Mouse (Mus musculus) MEL (cell line): ENCODE measurements around the gene Ccdc34. TPM values are rescaled to one million over a fixed set of nuclear protein-coding genes. Genes with fewer than 3 reads are reported as not detected.

Experiments
- DNase-seq: peaks from one replicate; pipeline ENCODE4 v3.0.0; 2011; ENCODE audit warnings: low read depth, low spot score
- H3K27ac ChIP-seq: 2 replicates; pipeline ENCODE4 v1.5.1; 2012; ENCODE audit warnings: low read depth, mild to moderate bottlenecking, control low read depth, low read length, moderate library complexity; ENCODE audit not compliant: control insufficient read depth
- H3K27me3 ChIP-seq, 2 experiments: fragments of 150-350 bp in 1 of 2; sonication (generic) in 1 of 2; 2 replicates each; pipeline ENCODE4 v1.6.1; 2012; ENCODE audit warnings: low read length in 2 of 2, mild to moderate bottlenecking in 2 of 2, improper control_type of control experiment in 1 of 2, moderate library complexity in 1 of 2; ENCODE audit not compliant: insufficient read depth in 2 of 2, control insufficient read depth in 1 of 2
- H3K36me3 ChIP-seq, 2 experiments: 2 replicates each; pipeline ENCODE4 v1.6.1; 2012 to 2014; ENCODE audit warnings: low read length in 2 of 2, improper control_type of control experiment in 1 of 2, inconsistent platforms in 1 of 2, mild to moderate bottlenecking in 1 of 2; ENCODE audit not compliant: insufficient read depth in 2 of 2, control insufficient read depth in 1 of 2
- H3K4me1 ChIP-seq, 2 experiments: fragments of 150-350 bp in 1 of 2; sonication (generic) in 1 of 2; 2 replicates each; pipeline ENCODE4 v1.6.1; 2012; ENCODE audit warnings: low read length in 2 of 2, improper control_type of control experiment in 1 of 2, mild to moderate bottlenecking in 1 of 2; ENCODE audit not compliant: insufficient read depth in 2 of 2, control insufficient read depth in 1 of 2
- H3K4me3 ChIP-seq, 2 experiments: fragments of 150-350 bp in 1 of 2; sonication (generic) in 1 of 2; 2 replicates each; pipeline ENCODE4 v1.5.1; 2012; ENCODE audit warnings: low read depth in 2 of 2, low read length in 2 of 2, mild to moderate bottlenecking in 2 of 2, moderate library complexity in 2 of 2, control low read depth in 1 of 2, improper control_type of control experiment in 1 of 2; ENCODE audit not compliant: control insufficient read depth in 1 of 2, insufficient read depth in 1 of 2
- H3K79me2 ChIP-seq: 2 replicates; pipeline ENCODE4 v1.6.1; 2012; ENCODE audit warnings: mild to moderate bottlenecking, low read length, moderate library complexity; ENCODE audit not compliant: control insufficient read depth, poor library complexity, insufficient read depth
- H3K9ac ChIP-seq: 2 replicates; pipeline ENCODE4 v1.6.1; 2012; ENCODE audit warnings: low read depth, mild to moderate bottlenecking, control low read depth, low read length, moderate library complexity; ENCODE audit not compliant: control insufficient read depth, poor library complexity, severe bottlenecking
- H3K9me3 ChIP-seq: fragments of 150-350 bp; sonication (generic); replicated peaks from 2 replicates; pipeline ENCODE4 v1.6.1; 2012; ENCODE audit warnings: mild to moderate bottlenecking, low read length, improper control_type of control experiment, moderate library complexity; ENCODE audit not compliant: insufficient read depth
- BHLHE40 ChIP-seq: IDR thresholded peaks from 2 replicates; pipeline ENCODE4 v1.6.1; 2012; ENCODE audit warnings: low read depth, mild to moderate bottlenecking, inconsistent platforms, low read length, improper control_type of control experiment, borderline replicate concordance
- CHD1 ChIP-seq: IDR thresholded peaks from 2 replicates; pipeline ENCODE4 v1.6.1; 2012; ENCODE audit warnings: low read depth, mild to moderate bottlenecking, inconsistent platforms, low read length, improper control_type of control experiment
- CTCF ChIP-seq, 3 experiments: IDR thresholded peaks in 2 of 3; conservative IDR thresholded peaks in 1 of 3; 2 replicates each; pipeline ENCODE4 v1.5.1; 2011 to 2012; ENCODE audit warnings: low read length in 3 of 3, low read depth in 2 of 3, mild to moderate bottlenecking in 2 of 3, improper control_type of control experiment in 1 of 3, inconsistent platforms in 1 of 3, mixed read lengths in 1 of 3, moderate library complexity in 1 of 3; ENCODE audit not compliant: control insufficient read depth in 1 of 3, insufficient read depth in 1 of 3, poor library complexity in 1 of 3, severe bottlenecking in 1 of 3
- ETS1 ChIP-seq: IDR thresholded peaks from 2 replicates; pipeline ENCODE4 v1.6.1; 2012; ENCODE audit warnings: low read depth, mild to moderate bottlenecking, inconsistent platforms, low read length, improper control_type of control experiment, moderate library complexity
- HCFC1 ChIP-seq: IDR thresholded peaks from 2 replicates; pipeline ENCODE4 v1.6.1; 2012; ENCODE audit warnings: low read depth, mild to moderate bottlenecking, inconsistent platforms, low read length, improper control_type of control experiment, moderate library complexity
- JUND ChIP-seq: IDR thresholded peaks from 2 replicates; pipeline ENCODE4 v1.6.1; 2011; ENCODE audit warnings: low read depth, mild to moderate bottlenecking, improper control_type of control experiment, low read length
- KAT2A ChIP-seq: conservative IDR thresholded peaks from 2 replicates; pipeline ENCODE4 v1.6.1; 2012; ENCODE audit warnings: low read depth, low read length, improper control_type of control experiment, inconsistent platforms
- MAFK ChIP-seq: IDR thresholded peaks from 2 replicates; pipeline ENCODE4 v1.6.1; 2011; ENCODE audit warnings: low read depth, mild to moderate bottlenecking, low read length, improper control_type of control experiment, borderline replicate concordance
- MAZ ChIP-seq: IDR thresholded peaks from 2 replicates; pipeline ENCODE4 v1.6.1; 2012; ENCODE audit warnings: low read depth, mild to moderate bottlenecking, inconsistent platforms, low read length, improper control_type of control experiment
- MEF2A ChIP-seq: IDR thresholded peaks from 2 replicates; pipeline ENCODE4 v1.6.1; 2014; ENCODE audit warnings: low read depth, mild to moderate bottlenecking, inconsistent platforms, low read length, improper control_type of control experiment; ENCODE audit not compliant: poor library complexity, insufficient replicate concordance, severe bottlenecking; ENCODE audit errors: extremely low read depth
- MXI1 ChIP-seq: IDR thresholded peaks from 2 replicates; pipeline ENCODE4 v1.6.1; 2011; ENCODE audit warnings: mild to moderate bottlenecking, low read depth, low read length, improper control_type of control experiment
- MYB ChIP-seq: IDR thresholded peaks from 2 replicates; pipeline ENCODE4 v1.6.1; 2011; ENCODE audit warnings: mild to moderate bottlenecking, low read depth, low read length, improper control_type of control experiment
- MYC ChIP-seq: IDR thresholded peaks from 2 replicates; pipeline ENCODE4 v1.6.1; 2011; ENCODE audit warnings: low read depth, mild to moderate bottlenecking, low read length, improper control_type of control experiment, moderate library complexity
- NRF1 ChIP-seq: IDR thresholded peaks from 2 replicates; pipeline ENCODE4 v1.6.1; 2014; ENCODE audit warnings: low read depth, mild to moderate bottlenecking, inconsistent platforms, low read length, improper control_type of control experiment, moderate library complexity; ENCODE audit not compliant: poor library complexity, insufficient read depth, severe bottlenecking
- POLR2AphosphoS5 ChIP-seq: IDR thresholded peaks from 2 replicates; pipeline ENCODE4 v1.6.1; 2012; ENCODE audit warnings: low read depth, borderline replicate concordance, mild to moderate bottlenecking, inconsistent platforms, low read length, moderate library complexity, mixed read lengths
- RAD21 ChIP-seq: IDR thresholded peaks from 2 replicates; pipeline ENCODE4 v1.6.1; 2011; ENCODE audit warnings: mild to moderate bottlenecking, low read depth, low read length, improper control_type of control experiment
- SIN3A ChIP-seq: IDR thresholded peaks from 2 replicates; pipeline ENCODE4 v1.6.1; 2012; ENCODE audit warnings: low read length, improper control_type of control experiment, inconsistent platforms
- SMC3 ChIP-seq: IDR thresholded peaks from 2 replicates; pipeline ENCODE4 v1.6.1; 2011; ENCODE audit warnings: low read depth, low read length, improper control_type of control experiment
- TAL1 ChIP-seq: IDR thresholded peaks from 2 replicates; pipeline ENCODE4 v1.6.1; 2012; ENCODE audit warnings: mild to moderate bottlenecking, inconsistent platforms, low read length, moderate library complexity, mixed read lengths
- TBP ChIP-seq: IDR thresholded peaks from 2 replicates; pipeline ENCODE4 v1.8.0; 2011; ENCODE audit warnings: low read depth, low read length, improper control_type of control experiment
- TCF12 ChIP-seq: IDR thresholded peaks from 2 replicates; pipeline ENCODE4 v1.6.1; 2014; ENCODE audit warnings: low read depth, mild to moderate bottlenecking, inconsistent platforms, low read length, improper control_type of control experiment, moderate library complexity
- USF2 ChIP-seq, 2 experiments: IDR thresholded peaks; 2 replicates each; pipeline ENCODE4 v1.6.1; 2011 to 2012; ENCODE audit warnings: improper control_type of control experiment in 2 of 2, low read length in 2 of 2, borderline replicate concordance in 1 of 2, inconsistent platforms in 1 of 2, low read depth in 1 of 2, mild to moderate bottlenecking in 1 of 2; ENCODE audit not compliant: insufficient read depth in 1 of 2
- polyA plus RNA-seq, 2 experiments: library from polyadenylated mRNA; stranded (reverse) in 1 of 2; unstranded in 1 of 2; fragments of >175 nt in 1 of 2; fragments of >200 nt in 1 of 2; gene quantifications; 2 replicates each; pipeline versions ENCODE4 v1.2.1 to v1.2.4; 2012; ENCODE audit warnings: low replicate concordance in 2 of 2, low read depth in 1 of 2; ENCODE audit not compliant: insufficient read length in 2 of 2, insufficient read depth in 1 of 2, missing spikeins in 1 of 2
- total RNA-seq: library from RNA; depleted of rRNA; stranded (reverse); fragments of 300-350 nt; gene quantifications from 2 replicates; pipeline ENCODE4 v1.2.3, GENCODE M21; 2012

Gene Ccdc34
- total and polyA plus RNA-seq, 3 experiments = 14.1 to 39.0 TPM; not detected in 1

GRCm38 (mm10) chr2:110129396-110129795 is 111.8 kb downstream of the Ccdc34 start:
- no peak for DNase-seq
- Histone ChIP-seq H3K27me3 (no peaks in the 10 kb centered on the region), H3K9ac (no peak overlapping the region), H3K27ac (no peak overlapping the region), H3K79me2 (no peaks in the 10 kb centered on the region), H3K4me1 (no peaks in the 10 kb centered on the region), H3K4me3 (no peak overlapping the region), H3K9me3 (no peaks in the 10 kb centered on the region), H3K36me3 (no peaks in the 10 kb centered on the region)
- TF ChIP-seq TAL1 (no peak), KAT2A (no peak), MAZ (no peak), MXI1 (no peak), SMC3 (no peak), SIN3A (no peak), MEF2A (no peak), ETS1 (no peak), RAD21 (no peak), NRF1 (no peak), JUND (no peak), MYC (no peak), TBP (no peak), CTCF (IDR thresholded peaks at IDR 0.05 in 2 of 3, conservative IDR thresholded peaks at IDR 0.05 in 1 of 3; ENCODE audit: control insufficient read depth in 1 of 3, insufficient read depth in 1 of 3, low read depth in 2 of 3, low read length in 3 of 3, poor library complexity in 1 of 3, severe bottlenecking in 1 of 3) (no peak), USF2 (IDR thresholded peaks at IDR 0.05; ENCODE audit: borderline replicate concordance in 1 of 2, insufficient read depth in 1 of 2, low read depth in 1 of 2, low read length in 2 of 2) (no peak), CHD1 (no peak), TCF12 (no peak), POLR2AphosphoS5 (no peak), BHLHE40 (no peak), MAFK (no peak)

GRCm38 (mm10) chr2:110131573-110131972 is 114.0 kb downstream of the Ccdc34 start:
- no peaks in the 10 kb centered on the region for H3K27me3 ChIP-seq
- DNase-seq = no peak
- TF ChIP-seq TCF12 (no peak), MAZ (no peak), MYC (no peak), HCFC1 (no peak), MYB (no peak)

More at GRCm38 (mm10) chr2:110131573-110131972, 114.0 kb downstream of the Ccdc34 start:
- Histone ChIP-seq H3K4me1 (no peaks in the 10 kb centered on the region), H3K9ac (no peak overlapping the region), H3K9me3 (no peaks in the 10 kb centered on the region), H3K27ac (no peak overlapping the region), H3K4me3 (no peak overlapping the region), H3K79me2 (no peaks in the 10 kb centered on the region), H3K36me3 (no peaks in the 10 kb centered on the region)
